Mouse (Mus musculus): Measurements from ENCODE around the gene Abi1. TPM values are rescaled to one million over a fixed set of nuclear protein-coding genes. Genes with fewer than 3 reads are reported as not detected.
A peak's percentile ranks its signal among the peaks of the same experiment; 100 is the strongest.
"Not testable (repeated sequence)": the region's sequence is repeated elsewhere in the genome, so short reads cannot be mapped to it uniquely, and the experiment has no call there.

The Abi1 gene
- polyA plus RNA-seq, 1 experiment from 2014 or later, result 38.9 TPM

GRCm38 (mm10) chr2:22928259-22928658 is 111.8 kb downstream of the Abi1 start:
- Histone ChIP-seq H3K27ac (ENCODE audit: low read depth, low read length) (no peak overlapping the region), H3K9ac (ENCODE audit: low read length) (no peak overlapping the region), H3K9me3 (ENCODE audit: control insufficient read depth, low read length) (no peaks in the 10 kb centered on the region), H3K4me2 (ENCODE audit: low read depth, low read length, severe bottlenecking) (no peak overlapping the region), H3K4me3 (ENCODE audit: low read depth, low read length) (no peak overlapping the region), H3K4me1 (replicated peaks; ENCODE audit: control insufficient read depth, insufficient read depth, low read length) (no peaks in the 10 kb centered on the region), H3K36me3 (ENCODE audit: control insufficient read depth, insufficient read depth, low read length) (no peaks in the 10 kb centered on the region), H3K27me3 (ENCODE audit: control insufficient read depth, insufficient read depth, low read length) (no peaks in the 10 kb centered on the region)
- WGBS, result 78% methylated on average over 2 of the region's 2 CpGs
- ATAC-seq (replicated peaks; ENCODE audit: low FRiP score), result no peak
- DNase-seq (ENCODE audit: low spot score), result no peak

DNA sequence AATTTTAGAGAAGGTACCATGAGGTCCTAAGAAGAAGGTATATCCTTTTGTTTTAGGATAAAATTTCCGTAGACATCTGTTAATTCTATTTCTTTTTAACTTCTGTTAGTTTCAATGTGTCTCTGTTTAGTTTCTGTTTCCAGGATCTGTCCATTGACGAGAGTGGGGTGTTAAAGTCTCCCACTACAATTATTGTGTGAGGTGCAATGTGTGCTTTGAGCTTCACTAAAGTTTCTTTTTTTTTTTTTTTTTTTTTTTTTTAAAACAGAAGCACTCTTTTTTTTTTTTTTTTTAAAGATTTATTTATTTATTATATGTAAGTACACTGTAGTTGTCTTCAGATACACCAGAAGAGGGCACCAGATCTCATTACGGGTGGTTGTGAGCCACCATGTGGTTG is 114.1 kb downstream of the Abi1 start:
- not testable (repeated sequence) for H3K9ac ChIP-seq (ENCODE audit: low read length); H3K27me3 ChIP-seq (ENCODE audit: control insufficient read depth, insufficient read depth, low read length); H3K4me2 ChIP-seq (ENCODE audit: low read depth, low read length, severe bottlenecking); DNase-seq (ENCODE audit: low spot score); H3K36me3 ChIP-seq (ENCODE audit: control insufficient read depth, insufficient read depth, low read length); ATAC-seq (replicated peaks; ENCODE audit: low FRiP score); H3K9me3 ChIP-seq (ENCODE audit: control insufficient read depth, low read length); H3K4me1 ChIP-seq (replicated peaks; ENCODE audit: control insufficient read depth, insufficient read depth, low read length); H3K4me3 ChIP-seq (ENCODE audit: low read depth, low read length); H3K27ac ChIP-seq (ENCODE audit: low read depth, low read length)
- WGBS, result 96% methylated on average over 2 of the region's 3 CpGs

DNA sequence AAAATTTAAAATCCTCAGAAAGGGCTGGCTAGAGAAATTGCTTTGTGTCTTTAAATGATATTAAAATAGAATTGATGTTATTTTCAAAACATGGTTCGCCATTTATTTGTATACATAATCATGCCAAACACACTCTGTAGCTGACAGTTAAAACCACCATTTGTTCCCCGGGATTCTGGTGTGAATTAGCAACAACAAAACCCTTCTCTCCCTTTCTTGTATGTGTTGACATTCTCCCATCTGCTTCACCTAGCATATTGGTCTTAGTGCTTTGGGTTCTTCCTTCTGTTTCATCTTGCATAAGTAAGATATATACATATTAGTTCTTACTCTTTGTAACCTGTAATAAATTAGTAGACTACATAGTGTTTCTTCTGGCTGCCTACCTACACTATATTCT is 121.4 kb downstream of the Abi1 start:
- no peak for DNase-seq (ENCODE audit: low spot score)
- Histone ChIP-seq H3K27me3 (ENCODE audit: control insufficient read depth, insufficient read depth, low read length) (no peaks in the 10 kb centered on the region), H3K4me3 (ENCODE audit: low read depth, low read length) (no peak overlapping the region), H3K4me2 (ENCODE audit: low read depth, low read length, severe bottlenecking) (no peak overlapping the region), H3K36me3 (ENCODE audit: control insufficient read depth, insufficient read depth, low read length) (no peaks in the 10 kb centered on the region; the same call in 1 of the 2 replicates), H3K4me1 (replicated peaks; ENCODE audit: control insufficient read depth, insufficient read depth, low read length) (no peaks in the 10 kb centered on the region), H3K9me3 (ENCODE audit: control insufficient read depth, low read length) (no peaks in the 10 kb centered on the region), H3K27ac (ENCODE audit: low read depth, low read length) (no peak overlapping the region), H3K9ac (ENCODE audit: low read length) (no peak overlapping the region)
- WGBS, result 92% methylated on average over 2 of the region's 2 CpGs
- ATAC-seq (replicated peaks; ENCODE audit: low FRiP score), result no peak

- Histone ChIP-seq H3K36me3 (ENCODE audit: control insufficient read depth, insufficient read depth, low read length) (no peaks in the 10 kb centered on the region; the same call in 1 of the 2 replicates), H3K9me3 (ENCODE audit: control insufficient read depth, low read length) (no peaks in the 10 kb centered on the region)
- ATAC-seq (replicated peaks; ENCODE audit: low FRiP score), result no peak
Measured at GRCm38 (mm10) chr2:22914421-22914820, 125.6 kb downstream of the Abi1 start.

DNA sequence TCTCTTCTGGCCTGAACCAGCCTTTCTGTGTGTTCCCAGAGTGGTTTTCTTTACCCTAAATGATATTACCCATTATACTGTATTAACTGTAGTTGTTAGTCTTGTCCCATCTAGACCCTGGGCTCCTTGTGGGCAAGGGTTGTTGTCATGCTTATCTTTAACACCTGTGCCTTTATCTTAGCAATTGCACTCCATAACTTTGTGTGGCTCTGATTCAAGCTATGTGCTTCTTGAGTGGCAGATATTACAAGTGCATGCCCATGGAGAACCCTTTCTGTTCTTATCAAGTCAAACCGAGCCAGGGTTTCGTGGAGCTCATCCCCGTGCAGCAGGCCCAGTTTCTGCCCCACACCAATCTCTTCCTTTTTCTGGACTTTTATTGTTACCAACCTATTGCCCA is 136.1 kb downstream of the Abi1 start:
- Histone ChIP-seq H3K4me2 (ENCODE audit: low read depth, low read length, severe bottlenecking) (no peak overlapping the region), H3K9me3 (ENCODE audit: control insufficient read depth, low read length) (no peaks in the 10 kb centered on the region), H3K4me3 (ENCODE audit: low read depth, low read length) (no peak overlapping the region), H3K27me3 (ENCODE audit: control insufficient read depth, insufficient read depth, low read length) (no peaks in the 10 kb centered on the region), H3K27ac (ENCODE audit: low read depth, low read length) (no peak overlapping the region), H3K4me1 (replicated peaks; ENCODE audit: control insufficient read depth, insufficient read depth, low read length) (no peaks in the 10 kb centered on the region), H3K36me3 (ENCODE audit: control insufficient read depth, insufficient read depth, low read length) (no peaks in the 10 kb centered on the region; the same call in 1 of the 2 replicates), H3K9ac (ENCODE audit: low read length) (no peak overlapping the region)
- WGBS, result 92% methylated on average over 3 of the region's 3 CpGs
- DNase-seq (ENCODE audit: low spot score) (no peak), ATAC-seq (replicated peaks; ENCODE audit: low FRiP score) (no peak)

More at GRCm38 (mm10) chr2:22914421-22914820, 125.6 kb downstream of the Abi1 start:
- DNase-seq (ENCODE audit: low spot score), result no peak
- no peak overlapping the region for H3K4me3 ChIP-seq (ENCODE audit: low read depth, low read length)
- H3K27me3 ChIP-seq (ENCODE audit: control insufficient read depth, insufficient read depth, low read length), result no peaks in the 10 kb centered on the region
- 82% methylated on average over 3 of the region's 3 CpGs for WGBS
- H3K9ac ChIP-seq (ENCODE audit: low read length), result no peak overlapping the region
- H3K4me1 ChIP-seq (replicated peaks; ENCODE audit: control insufficient read depth, insufficient read depth, low read length), result no peaks in the 10 kb centered on the region
- no peak overlapping the region for H3K4me2 ChIP-seq (ENCODE audit: low read depth, low read length, severe bottlenecking)
- H3K27ac ChIP-seq (ENCODE audit: low read depth, low read length), result no peak overlapping the region

- DNase-seq (ENCODE audit: low spot score) (peak; percentile 94), ATAC-seq (replicated peaks; ENCODE audit: low FRiP score) (peak; percentile 98)
- no peaks in the 10 kb centered on the region for H3K4me1 ChIP-seq (replicated peaks; ENCODE audit: control insufficient read depth, insufficient read depth, low read length)
- H3K9me3 ChIP-seq (ENCODE audit: control insufficient read depth, low read length), result no peaks in the 10 kb centered on the region
- H3K9ac ChIP-seq (ENCODE audit: low read length), result peak within 1 kb of the TSS; percentile 73
- under 1% methylated on average over 81 of the region's 81 CpGs for WGBS
- no peaks in the 10 kb centered on the region for H3K27me3 ChIP-seq (ENCODE audit: control insufficient read depth, insufficient read depth, low read length)
- H3K27ac ChIP-seq (ENCODE audit: low read depth, low read length), result peak within 1 kb of the TSS; percentile 46; the same call in 1 of the 2 replicates
- H3K4me3 ChIP-seq (ENCODE audit: low read depth, low read length), result peak within 1 kb of the TSS; percentile 86
- peak within 1 kb of the TSS; percentile 67 for H3K4me2 ChIP-seq (ENCODE audit: low read depth, low read length, severe bottlenecking)
- no peaks in the 10 kb centered on the region for H3K36me3 ChIP-seq (ENCODE audit: control insufficient read depth, insufficient read depth, low read length)
Measured at GRCm38 (mm10) chr2:22895282-22896273, 144.5 kb downstream of the Abi1 start, which contains the start of gene Pdss1. Gene Pdss1, plus strand, starts transcription at chr2:22895522.

- DNase-seq (ENCODE audit: low spot score) (no peak), ATAC-seq (replicated peaks; ENCODE audit: low FRiP score) (peak; percentile 50; the same call in 1 of the 2 replicates)
- no peaks in the 10 kb centered on the region for H3K9me3 ChIP-seq (ENCODE audit: control insufficient read depth, low read length)
- H3K9ac ChIP-seq (ENCODE audit: low read length), result peak overlapping the region; percentile 73
- 26% methylated on average over 9 of the region's 9 CpGs for WGBS
- peak overlapping the region; percentile 86 for H3K4me3 ChIP-seq (ENCODE audit: low read depth, low read length)
- no peaks in the 10 kb centered on the region for H3K4me1 ChIP-seq (replicated peaks; ENCODE audit: control insufficient read depth, insufficient read depth, low read length)
- peak overlapping the region; percentile 67 for H3K4me2 ChIP-seq (ENCODE audit: low read depth, low read length, severe bottlenecking)
- H3K36me3 ChIP-seq (ENCODE audit: control insufficient read depth, insufficient read depth, low read length), result no peaks in the 10 kb centered on the region
- H3K27ac ChIP-seq (ENCODE audit: low read depth, low read length), result peak overlapping the region; percentile 46; the same call in 1 of the 2 replicates
- no peaks in the 10 kb centered on the region for H3K27me3 ChIP-seq (ENCODE audit: control insufficient read depth, insufficient read depth, low read length)
Measured at GRCm38 (mm10) chr2:22894932-22895281, 145.1 kb downstream of the Abi1 start.

Data from forebrain, embryonic 11.5 days (tissue).